Mouse (Mus musculus): ENCODE measurements around the gene Nf2. TPM values are rescaled to one million over a fixed set of nuclear protein-coding genes. Genes with fewer than 3 reads are reported as not detected.

The Nf2 gene
- polyA plus RNA-seq, 1 experiment from 2014 or later = 72.1 TPM

GRCm38 (mm10) chr11:4754036-4754435, 95.3 kb downstream of the Nf2 start:
- Histone ChIP-seq H3K4me1 (peaks cover 7% of the 10 kb centered on the region), H3K4me3 (replicated peaks) (no peak overlapping the region), H3K36me3 (replicated peaks) (no peaks in the 10 kb centered on the region), H3K9me3 (no peaks in the 10 kb centered on the region), H3K27ac (no peak overlapping the region), H3K4me2 (no peak overlapping the region), H3K9ac (no peak overlapping the region), H3K27me3 (peaks cover 35% of the 10 kb centered on the region)
- 93% methylated on average over 3 of the region's 3 CpGs for WGBS
- no peak for ATAC-seq (ENCODE audit: low FRiP score)

- H3K9ac ChIP-seq = no peak overlapping the region
- H3K27ac ChIP-seq = no peak overlapping the region
- no peaks in the 10 kb centered on the region for H3K9me3 ChIP-seq
- H3K27me3 ChIP-seq = peaks cover 47% of the 10 kb centered on the region
- no peak overlapping the region for H3K4me2 ChIP-seq
- peaks cover 11% of the 10 kb centered on the region for H3K4me1 ChIP-seq
- 0 out of 2 replicates have a peak, but pooled peaks have one; percentile 30 for ATAC-seq (ENCODE audit: low FRiP score)
- H3K4me3 ChIP-seq (replicated peaks) = no peak overlapping the region
- 14% methylated on average over 10 of the region's 10 CpGs for WGBS
- H3K36me3 ChIP-seq (replicated peaks) = no peaks in the 10 kb centered on the region
These were observed 96.5 kb downstream of the Nf2 start for GRCm38 (mm10) chr11:4752836-4753235.

GRCm38 (mm10) chr11:4750263-4750662, 99.1 kb downstream of the Nf2 start:
- H3K4me2 ChIP-seq = no peak overlapping the region
- H3K9me3 ChIP-seq = no peaks in the 10 kb centered on the region
- H3K9ac ChIP-seq = no peak overlapping the region
- no peak for ATAC-seq (ENCODE audit: low FRiP score)
- no peak overlapping the region for H3K4me3 ChIP-seq (replicated peaks)
- 7% methylated on average over 9 of the region's 9 CpGs for WGBS
- H3K27ac ChIP-seq = no peak overlapping the region
- H3K4me1 ChIP-seq = peaks cover 34% of the 10 kb centered on the region
- peaks cover 72% of the 10 kb centered on the region for H3K27me3 ChIP-seq
- no peaks in the 10 kb centered on the region for H3K36me3 ChIP-seq (replicated peaks)

- Histone ChIP-seq H3K27ac (no peak overlapping the region), H3K27me3 (peaks cover 97% of the 10 kb centered on the region), H3K4me2 (peak overlapping the region; percentile 100), H3K4me3 (replicated peaks) (peak overlapping the region; percentile 61), H3K9me3 (no peaks in the 10 kb centered on the region), H3K4me1 (peaks cover 28% of the 10 kb centered on the region), H3K9ac (0 out of 2 replicates have a peak overlapping the region, but pooled peaks have one; percentile 21), H3K36me3 (replicated peaks) (no peaks in the 10 kb centered on the region)
- 0% methylated on average over 12 of the region's 12 CpGs for WGBS
- ATAC-seq (ENCODE audit: low FRiP score) = peak; percentile 11; the same call in 1 of the 2 replicates
These were observed 102.1 kb downstream of the Nf2 start for GRCm38 (mm10) chr11:4747285-4747684.

- H3K9me3 ChIP-seq = no peaks in the 10 kb centered on the region
- peaks cover 28% of the 10 kb centered on the region for H3K4me1 ChIP-seq
- peaks cover 97% of the 10 kb centered on the region for H3K27me3 ChIP-seq
- H3K36me3 ChIP-seq (replicated peaks) = no peaks in the 10 kb centered on the region
- H3K27ac ChIP-seq = no peak within 1 kb of the TSS
- peak within 1 kb of the TSS; percentile 38 for H3K9ac ChIP-seq
- under 1% methylated on average over 50 of the region's 73 CpGs for WGBS
- peak; percentile 22; the same call in 1 of the 2 replicates for ATAC-seq (ENCODE audit: low FRiP score)
- H3K4me3 ChIP-seq (replicated peaks) = peak within 1 kb of the TSS; percentile 61
- peak within 1 kb of the TSS; percentile 100 for H3K4me2 ChIP-seq
These were observed 102.6 kb downstream of the Nf2 start, which contains the start of gene Cabp7 for GRCm38 (mm10) chr11:4746733-4747132. Cabp7 (minus strand) TSS chr11:4746778.

- WGBS = 0% methylated on average over 39 of the region's 39 CpGs
- H3K27me3 ChIP-seq = peaks cover 99% of the 10 kb centered on the region
- H3K4me1 ChIP-seq = peaks cover 28% of the 10 kb centered on the region
- peak overlapping the region; percentile 61 for H3K4me3 ChIP-seq (replicated peaks)
- H3K9ac ChIP-seq = peak overlapping the region; percentile 38
- no peaks in the 10 kb centered on the region for H3K36me3 ChIP-seq (replicated peaks)
- ATAC-seq (ENCODE audit: low FRiP score) = no peak
- peak overlapping the region; percentile 100 for H3K4me2 ChIP-seq
- H3K27ac ChIP-seq = no peak overlapping the region
- H3K9me3 ChIP-seq = no peaks in the 10 kb centered on the region
These were observed 103.4 kb downstream of the Nf2 start for GRCm38 (mm10) chr11:4745969-4746368.

- H3K4me2 ChIP-seq = no peak overlapping the region
- 49% methylated on average over 6 of the region's 6 CpGs for WGBS
- no peak overlapping the region for H3K4me3 ChIP-seq (replicated peaks)
These were observed 104.6 kb downstream of the Nf2 start for GRCm38 (mm10) chr11:4744691-4745090.

GRCm38 (mm10) chr11:4740785-4741184, 108.6 kb downstream of the Nf2 start:
- H3K4me3 ChIP-seq (replicated peaks) = no peak overlapping the region
- peaks cover 56% of the 10 kb centered on the region for H3K27me3 ChIP-seq
- WGBS = 70% methylated on average over 5 of the region's 5 CpGs

More at GRCm38 (mm10) chr11:4744691-4745090, 104.6 kb downstream of the Nf2 start:
- Histone ChIP-seq H3K9ac (no peak overlapping the region), H3K27me3 (peaks cover 91% of the 10 kb centered on the region), H3K36me3 (replicated peaks) (no peaks in the 10 kb centered on the region), H3K27ac (no peak overlapping the region), H3K4me1 (peaks cover 28% of the 10 kb centered on the region), H3K9me3 (no peaks in the 10 kb centered on the region)
- no peak for ATAC-seq (ENCODE audit: low FRiP score)

GRCm38 (mm10) chr11:4738719-4739118, 110.6 kb downstream of the Nf2 start:
- no peaks in the 10 kb centered on the region for H3K9me3 ChIP-seq
- WGBS = 94% methylated on average over 16 of the region's 16 CpGs
- H3K4me3 ChIP-seq (replicated peaks) = no peak overlapping the region
- no peak overlapping the region for H3K27ac ChIP-seq
- no peak for ATAC-seq (ENCODE audit: low FRiP score)
- peaks cover 11% of the 10 kb centered on the region; the same call in 1 of the 2 replicates for H3K4me1 ChIP-seq
- H3K4me2 ChIP-seq = no peak overlapping the region
- no peak overlapping the region for H3K9ac ChIP-seq
- H3K27me3 ChIP-seq = peaks cover 48% of the 10 kb centered on the region
- peaks cover 10% of the 10 kb centered on the region; the same call in 1 of the 2 replicates for H3K36me3 ChIP-seq (replicated peaks)

More at GRCm38 (mm10) chr11:4740785-4741184, 108.6 kb downstream of the Nf2 start:
- no peak overlapping the region for H3K27ac ChIP-seq
- no peak overlapping the region for H3K9ac ChIP-seq
- H3K36me3 ChIP-seq (replicated peaks) = peaks cover 10% of the 10 kb centered on the region; the same call in 1 of the 2 replicates
- H3K4me2 ChIP-seq = no peak overlapping the region
- H3K4me1 ChIP-seq = peaks cover 9% of the 10 kb centered on the region
- no peak for ATAC-seq (ENCODE audit: low FRiP score)
- no peaks in the 10 kb centered on the region for H3K9me3 ChIP-seq

- no peak overlapping the region for H3K4me2 ChIP-seq
- H3K4me1 ChIP-seq = peaks cover 11% of the 10 kb centered on the region; the same call in 1 of the 2 replicates
- no peak for ATAC-seq (ENCODE audit: low FRiP score)
- H3K9me3 ChIP-seq = no peaks in the 10 kb centered on the region
- no peak overlapping the region for H3K4me3 ChIP-seq (replicated peaks)
- H3K27ac ChIP-seq = no peak overlapping the region
- H3K27me3 ChIP-seq = peaks cover 38% of the 10 kb centered on the region
- 79% methylated on average over 10 of the region's 10 CpGs for WGBS
- no peak overlapping the region for H3K9ac ChIP-seq
- H3K36me3 ChIP-seq (replicated peaks) = peaks cover 10% of the 10 kb centered on the region; the same call in 1 of the 2 replicates
These were observed 111.7 kb downstream of the Nf2 start for GRCm38 (mm10) chr11:4737682-4738081.

GRCm38 (mm10) chr11:4736355-4736754, 113.0 kb downstream of the Nf2 start:
- H3K36me3 ChIP-seq (replicated peaks) = peaks cover 10% of the 10 kb centered on the region; the same call in 1 of the 2 replicates
- no peak for ATAC-seq (ENCODE audit: low FRiP score)
- WGBS = 36% methylated on average over 6 of the region's 6 CpGs

GRCm38 (mm10) chr11:4734179-4734578, 115.2 kb downstream of the Nf2 start:
- 27% methylated on average over 12 of the region's 12 CpGs for WGBS
- Histone ChIP-seq H3K4me1 (peaks cover 11% of the 10 kb centered on the region; the same call in 1 of the 2 replicates), H3K27me3 (peaks cover 16% of the 10 kb centered on the region; the same call in 1 of the 2 replicates), H3K36me3 (replicated peaks) (peaks cover 10% of the 10 kb centered on the region; the same call in 1 of the 2 replicates), H3K9me3 (no peaks in the 10 kb centered on the region), H3K4me2 (no peak overlapping the region), H3K4me3 (replicated peaks) (no peak overlapping the region), H3K27ac (no peak overlapping the region), H3K9ac (no peak overlapping the region)
- ATAC-seq (ENCODE audit: low FRiP score) = no peak

More at GRCm38 (mm10) chr11:4736355-4736754, 113.0 kb downstream of the Nf2 start:
- H3K9me3 ChIP-seq = no peaks in the 10 kb centered on the region
- no peak overlapping the region for H3K9ac ChIP-seq
- H3K4me3 ChIP-seq (replicated peaks) = no peak overlapping the region
- H3K4me2 ChIP-seq = no peak overlapping the region
- no peak overlapping the region for H3K27ac ChIP-seq
- H3K27me3 ChIP-seq = peaks cover 24% of the 10 kb centered on the region
- H3K4me1 ChIP-seq = peaks cover 11% of the 10 kb centered on the region; the same call in 1 of the 2 replicates

GRCm38 (mm10) chr11:4731781-4732180, 117.6 kb downstream of the Nf2 start:
- H3K27ac ChIP-seq = no peak overlapping the region
- ATAC-seq (ENCODE audit: low FRiP score) = no peak
- H3K27me3 ChIP-seq = peaks cover 16% of the 10 kb centered on the region; the same call in 1 of the 2 replicates
- H3K9ac ChIP-seq = no peak overlapping the region
- peaks cover 11% of the 10 kb centered on the region; the same call in 1 of the 2 replicates for H3K4me1 ChIP-seq
- no peaks in the 10 kb centered on the region for H3K9me3 ChIP-seq
- H3K4me2 ChIP-seq = no peak overlapping the region
- H3K4me3 ChIP-seq (replicated peaks) = no peak overlapping the region
- peaks cover 7% of the 10 kb centered on the region for H3K36me3 ChIP-seq (replicated peaks)
- WGBS = 67% methylated on average over 7 of the region's 7 CpGs

Data from forebrain, embryonic 12.5 days (tissue).